Mouse (Mus musculus): ENCODE measurements around the gene Rprd2.
A peak's percentile ranks its signal among the peaks of the same experiment; 100 is the strongest.

Rprd2 gene

DNA sequence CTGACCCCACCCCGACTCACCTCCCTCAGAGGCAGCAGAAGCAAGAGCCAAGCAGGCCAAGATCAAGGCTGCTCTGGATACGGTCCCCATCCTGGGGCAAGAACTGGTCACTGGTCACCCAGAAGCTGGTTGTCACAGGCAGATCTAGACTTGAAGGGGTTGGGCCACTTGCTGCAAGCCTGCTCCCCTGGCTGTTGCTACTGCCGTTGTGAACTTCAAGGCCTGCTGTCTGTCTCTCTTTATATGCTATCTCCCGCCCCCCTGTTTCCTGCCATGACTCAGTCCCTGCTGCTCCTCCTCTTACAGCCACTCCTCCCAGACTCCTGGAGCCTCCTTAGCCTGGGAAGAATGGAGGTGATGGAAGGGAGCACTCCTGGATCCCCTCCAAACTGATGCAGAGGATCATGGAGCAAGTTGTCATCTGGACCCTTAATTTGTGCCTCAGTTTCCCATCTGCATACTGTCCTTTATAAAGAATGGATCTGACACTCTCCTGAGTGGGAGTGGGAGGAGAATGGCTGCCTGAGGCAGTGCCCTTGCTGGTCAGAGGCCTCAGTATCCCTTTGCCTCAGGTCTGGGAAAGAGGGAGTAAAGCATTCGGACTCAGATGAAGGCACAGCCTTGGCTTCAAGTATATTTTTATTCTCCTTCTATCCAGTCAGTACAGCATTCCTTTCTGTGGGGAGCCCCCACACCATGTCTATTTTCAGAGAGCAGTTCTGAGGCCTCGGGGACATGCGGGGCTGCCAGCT lies 79.1 kb downstream of the Rprd2 start, which contains the start of gene Ecm1:
TSS of gene Ecm1 (minus strand) at position 217 of the 752 bp plus-strand sequence.
- DNase-seq (ENCODE audit: low read depth, low spot score) = peak; percentile 60

DNA sequence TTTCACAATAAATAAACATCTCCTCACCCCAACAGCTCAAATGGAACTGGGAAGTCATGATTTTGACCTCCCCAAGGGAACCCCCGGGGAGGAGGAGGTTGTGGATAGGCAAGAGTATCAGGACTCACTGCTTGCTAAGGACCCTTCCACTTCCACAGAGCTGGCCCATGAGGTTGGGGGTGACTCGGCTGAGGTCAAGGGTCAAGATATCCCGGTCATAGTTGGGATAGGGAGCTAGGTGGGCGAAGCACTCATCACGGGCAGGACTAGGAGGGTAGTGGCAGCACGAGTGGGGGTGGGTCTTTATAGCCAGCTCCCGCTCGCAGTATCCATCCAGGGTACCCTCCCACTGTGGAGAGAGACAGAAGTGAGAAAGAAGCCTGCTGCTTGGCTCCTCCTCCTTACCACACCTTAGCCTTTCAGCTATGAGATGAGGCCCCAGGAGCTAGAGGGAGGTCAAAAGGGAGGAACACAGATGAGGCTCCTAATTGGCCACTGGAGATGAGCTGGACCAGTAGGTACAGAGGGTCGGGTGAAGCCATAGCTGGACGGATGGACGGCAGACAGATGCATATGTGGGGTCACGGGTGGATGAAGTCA lies 83.5 kb downstream of the Rprd2 start:
- DNase-seq (ENCODE audit: low read depth, low spot score) = no peak

DNA sequence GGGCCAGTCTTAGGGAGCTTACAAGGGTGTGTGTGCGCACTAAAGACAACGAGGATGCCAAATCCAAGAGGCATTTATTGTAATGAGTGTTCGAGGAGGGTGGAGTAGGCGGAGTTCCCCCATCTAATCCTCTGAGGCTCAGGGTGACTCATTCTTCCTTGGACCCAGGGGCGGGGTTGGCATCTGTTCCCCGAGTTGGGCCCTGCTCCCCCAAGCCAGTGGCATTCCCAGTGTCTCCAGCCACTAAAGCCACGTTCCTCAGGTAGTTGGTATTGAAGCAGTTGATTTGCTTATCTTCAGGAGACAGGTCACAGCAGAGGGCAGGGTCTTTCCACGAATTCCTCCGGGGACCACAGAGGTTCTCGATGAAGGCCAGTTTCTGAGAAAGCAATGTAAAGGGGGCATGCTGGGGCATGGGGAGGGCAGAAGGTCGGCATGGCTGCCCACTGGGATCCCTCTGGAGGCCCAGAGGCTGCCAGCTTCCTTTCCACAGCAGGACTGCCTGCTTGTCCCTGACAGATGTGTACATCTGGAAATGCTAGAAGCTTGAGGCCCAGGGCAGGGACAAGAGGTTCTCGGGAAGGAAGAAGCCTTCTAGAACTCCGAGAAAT lies 84.5 kb downstream of the Rprd2 start:
- no peak for DNase-seq (ENCODE audit: low read depth, low spot score)

DNA sequence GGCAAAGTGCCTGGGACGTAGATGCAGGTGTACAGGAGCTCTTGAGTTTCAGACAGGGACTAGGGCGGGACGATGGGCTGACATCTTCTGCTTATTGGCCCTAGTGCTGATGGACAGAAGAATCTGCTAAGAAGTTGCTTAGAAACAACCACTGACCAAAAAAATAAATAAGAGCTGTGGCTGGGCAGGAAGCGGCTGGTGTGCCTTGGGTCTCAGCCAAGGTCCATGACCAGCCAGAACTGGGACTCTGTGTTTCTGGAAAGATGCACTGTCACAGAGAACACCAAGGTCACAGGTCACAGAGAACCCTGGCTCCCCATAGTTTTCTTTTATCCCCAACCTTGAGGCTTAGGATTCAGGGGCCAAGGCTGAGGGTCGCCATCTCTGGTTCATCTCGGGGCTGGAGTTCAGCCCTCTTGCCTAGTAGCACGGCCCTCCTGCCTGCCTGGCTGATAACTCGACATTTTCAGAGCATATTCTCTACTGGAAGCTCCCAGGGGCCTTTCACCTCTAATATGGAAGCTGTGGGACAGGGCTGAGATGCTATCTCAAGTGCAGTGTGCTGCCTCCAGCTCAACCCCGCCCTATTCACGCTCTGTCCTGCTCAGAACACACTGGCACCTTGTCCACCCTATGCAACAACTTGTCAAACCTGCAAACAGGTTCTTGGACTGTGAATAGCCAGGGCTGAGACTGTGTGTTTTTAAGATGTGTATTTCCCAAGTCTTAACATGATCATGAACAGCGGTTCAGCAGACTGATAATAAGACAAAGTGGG lies 85.7 kb downstream of the Rprd2 start:
- no peak for DNase-seq (ENCODE audit: low read depth, low spot score)

DNA sequence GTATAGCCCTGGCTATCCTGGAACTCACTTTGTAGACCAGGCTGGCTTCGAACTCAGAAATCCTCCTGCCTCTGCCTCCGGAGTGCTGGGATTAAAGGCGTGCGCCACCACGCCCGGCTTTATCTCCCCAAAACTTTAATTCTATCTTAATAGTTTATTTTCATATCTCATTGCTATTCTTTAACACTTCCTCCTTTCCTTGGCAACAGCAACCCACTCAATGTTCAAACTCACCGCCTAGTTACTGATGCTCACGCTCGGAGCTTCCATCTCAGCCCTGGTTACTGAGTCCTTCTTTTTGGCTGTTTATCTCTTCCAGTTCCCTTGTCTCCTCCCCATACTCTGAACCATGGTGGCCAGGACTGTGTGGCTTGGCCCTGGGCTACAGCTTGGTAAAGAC lies 86.4 kb downstream of the Rprd2 start:
- no peak for DNase-seq (ENCODE audit: low read depth, low spot score)

DNA sequence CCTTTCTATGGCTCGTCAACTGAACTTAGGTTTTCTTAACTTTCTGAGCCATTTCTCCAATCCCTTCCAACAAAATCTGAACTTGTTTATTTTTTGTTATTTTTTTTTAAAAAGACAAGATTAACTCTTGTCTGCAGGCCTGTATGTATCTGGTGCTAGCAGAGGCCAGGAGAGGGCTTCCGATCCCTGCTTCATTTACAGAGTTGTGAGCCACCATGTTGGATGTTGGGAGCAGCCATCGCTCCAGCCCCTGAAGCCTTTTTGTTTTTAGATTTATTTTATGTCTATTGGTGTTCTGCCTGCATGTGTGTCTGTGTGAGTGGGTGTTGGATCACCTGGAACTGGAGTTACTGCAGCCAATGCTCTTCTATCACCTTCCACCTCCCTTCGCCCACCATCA lies 86.9 kb downstream of the Rprd2 start:
- DNase-seq (ENCODE audit: low read depth, low spot score) = no peak

DNA sequence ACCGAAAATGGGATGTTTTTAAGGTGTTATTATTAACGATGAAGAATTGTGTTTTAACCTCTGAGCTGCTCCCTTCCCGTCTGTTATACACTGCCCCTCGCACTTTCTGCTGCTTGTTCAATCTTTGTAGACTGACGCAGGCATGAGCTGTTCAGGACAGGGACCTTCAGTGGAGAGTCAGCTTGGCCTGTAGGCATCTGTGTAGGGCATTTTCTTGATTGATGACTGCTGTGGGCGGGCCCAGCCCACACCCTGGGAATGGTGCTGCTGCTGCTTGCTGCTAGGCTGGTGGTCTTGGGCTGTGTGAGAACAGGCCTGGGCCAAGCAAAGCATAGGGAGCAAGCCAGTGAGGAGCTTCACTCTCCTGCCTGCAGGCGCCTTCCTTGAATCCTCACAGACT lies 88.2 kb downstream of the Rprd2 start:
- DNase-seq (ENCODE audit: low read depth, low spot score) = no peak

DNA sequence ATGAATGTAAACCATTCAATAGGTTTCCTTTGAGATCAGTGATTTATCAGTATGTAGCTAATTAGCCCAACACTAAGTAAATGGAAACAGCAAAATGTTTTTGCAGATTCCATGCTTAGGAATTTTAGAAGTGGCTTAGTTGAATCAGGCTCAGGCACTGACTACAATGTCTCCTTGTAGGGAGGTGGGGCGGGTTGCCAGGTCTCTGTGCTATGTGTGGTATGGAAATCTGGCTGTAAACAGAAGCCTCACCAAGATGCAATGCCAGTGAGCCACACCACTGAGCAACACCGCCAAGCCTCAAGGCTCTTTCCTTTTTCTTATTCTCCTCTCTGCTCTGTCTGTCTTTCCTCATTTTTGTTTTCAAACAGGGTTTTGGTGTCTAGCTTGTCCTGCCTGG lies 89.8 kb downstream of the Rprd2 start:
- DNase-seq (ENCODE audit: low read depth, low spot score) = no peak

DNA sequence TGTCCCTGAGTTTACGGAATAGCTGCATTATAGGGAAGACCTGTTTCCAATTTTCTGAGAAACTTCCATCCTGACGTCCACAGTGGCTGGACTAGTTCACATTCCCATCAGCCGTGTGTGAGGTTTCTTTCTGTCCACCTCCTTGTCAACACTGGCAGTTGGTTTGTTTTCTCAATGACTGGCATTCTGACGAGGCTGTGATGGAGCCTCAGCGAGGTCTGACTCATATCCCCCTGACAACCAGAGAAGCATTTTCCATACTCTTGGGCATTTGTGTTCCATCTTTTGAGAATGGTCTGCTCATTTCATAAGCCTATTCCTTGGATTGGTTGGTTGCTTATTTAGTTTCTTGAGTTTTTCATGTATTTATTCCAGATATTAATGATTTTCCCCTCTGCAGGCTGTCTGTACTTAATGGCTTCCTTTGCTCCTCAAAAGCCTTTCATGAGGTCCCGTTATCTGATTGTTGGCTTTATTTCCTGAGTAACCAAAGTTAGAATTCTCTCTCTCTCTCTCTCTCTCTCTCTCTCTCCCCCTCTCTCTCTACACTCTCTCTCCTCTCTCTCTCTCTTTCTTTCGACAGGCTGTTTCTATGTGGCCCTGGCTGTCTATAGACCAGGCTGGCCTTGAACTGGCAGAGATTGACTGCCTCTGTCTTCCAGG lies 91.8 kb downstream of the Rprd2 start:
- peak; percentile 21 for DNase-seq (ENCODE audit: low read depth, low spot score)

DNA sequence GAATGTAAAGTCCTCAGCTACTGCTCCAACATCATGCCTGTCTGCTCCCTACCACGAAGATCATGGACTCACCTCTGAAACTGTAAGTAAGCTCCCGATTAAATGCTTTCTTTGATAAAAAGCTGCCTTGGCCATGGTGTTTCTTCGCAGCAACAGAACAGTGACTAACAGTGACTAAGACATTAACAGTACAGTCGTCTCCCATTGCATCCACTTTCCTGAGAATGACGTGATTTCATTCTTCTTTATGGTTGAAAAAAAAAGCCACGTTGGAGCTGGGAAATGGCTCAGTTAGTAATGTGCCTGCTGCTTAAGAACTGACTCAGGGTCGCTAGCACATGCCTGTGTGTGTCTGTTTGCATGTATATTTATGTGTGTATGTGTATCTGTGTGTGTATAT lies 92.8 kb downstream of the Rprd2 start:
- DNase-seq (ENCODE audit: low read depth, low spot score) = no peak

DNA sequence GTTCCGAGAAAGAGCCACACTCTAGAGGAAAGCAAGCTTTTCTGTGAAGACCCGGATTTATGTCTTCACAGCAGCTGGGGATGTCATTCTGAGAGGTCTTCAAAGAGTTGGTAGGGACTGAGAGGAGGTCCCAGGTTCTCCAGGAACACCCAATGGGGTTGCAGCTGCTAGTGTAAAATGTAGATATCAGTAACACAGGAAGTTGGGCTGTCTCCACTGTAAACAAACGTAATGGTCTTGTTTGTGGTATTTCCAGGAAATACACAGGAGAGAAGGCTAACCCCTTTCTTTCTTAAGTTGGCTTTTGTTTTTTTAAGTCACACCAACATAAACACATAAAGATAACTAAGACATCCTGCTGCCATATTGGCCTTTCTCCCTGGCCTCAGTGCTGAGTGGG lies 96.3 kb downstream of the Rprd2 start:
- peak; percentile 78 for DNase-seq (ENCODE audit: low read depth, low spot score)

DNA sequence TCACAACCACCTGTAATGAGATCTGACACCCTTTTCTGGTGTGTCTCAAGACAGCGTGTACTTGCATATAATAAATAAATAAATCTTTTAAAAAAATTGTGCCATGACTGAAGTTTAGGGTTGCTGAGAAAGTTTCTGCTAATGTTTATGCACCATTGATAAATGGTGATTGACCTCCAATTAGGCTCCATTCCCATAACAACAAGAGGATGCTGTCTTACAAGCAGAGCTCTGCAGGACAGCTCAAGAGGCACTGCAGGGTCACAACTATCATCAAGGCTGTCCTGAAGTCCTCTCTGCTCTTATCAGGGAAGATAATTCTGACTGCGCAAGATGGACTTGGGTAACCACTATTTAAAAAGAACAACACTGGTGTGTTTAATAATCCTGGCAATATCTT lies 100.5 kb downstream of the Rprd2 start:
- DNase-seq (ENCODE audit: low read depth, low spot score) = no peak

DNA sequence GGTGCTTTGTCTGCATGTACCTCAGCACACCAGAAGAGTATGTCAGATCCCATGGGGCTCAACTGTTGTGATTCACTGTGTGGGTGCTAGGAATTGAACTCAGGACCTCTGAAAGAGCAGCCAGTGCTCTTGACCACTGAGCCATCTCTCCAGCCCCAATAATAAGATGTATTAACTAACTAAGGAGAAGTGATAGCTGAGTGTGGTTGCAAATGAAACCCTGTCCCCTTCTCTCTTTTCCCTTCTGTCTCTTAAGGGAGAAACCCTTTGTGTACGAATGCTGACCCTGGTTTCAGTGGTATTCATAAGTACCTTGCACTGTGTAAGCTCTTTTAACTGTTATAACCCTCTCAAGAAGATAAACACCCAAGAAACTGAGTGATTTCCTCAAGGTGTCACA lies 102.6 kb downstream of the Rprd2 start:
- no peak for DNase-seq (ENCODE audit: low read depth, low spot score)

Measured in CD4-positive helper T cell, adult 2 months (primary cell).